Mouse (Mus musculus) cerebellum, postnatal 25 days (tissue): ENCODE data around the gene Ptpdc1.

ENCODE experiments used
- DNase-seq, 2 experiments: peaks; one replicate each; pipeline ENCODE4 v3.0.0; 2021; ENCODE audit warnings: mixed read lengths in 2 of 2

The Ptpdc1 gene

GRCm38 (mm10) chr13:48653788-48654770 is 28.6 kb upstream of the Ptpdc1 start:
- peak; percentile 83 to 90 for DNase-seq

DNA sequence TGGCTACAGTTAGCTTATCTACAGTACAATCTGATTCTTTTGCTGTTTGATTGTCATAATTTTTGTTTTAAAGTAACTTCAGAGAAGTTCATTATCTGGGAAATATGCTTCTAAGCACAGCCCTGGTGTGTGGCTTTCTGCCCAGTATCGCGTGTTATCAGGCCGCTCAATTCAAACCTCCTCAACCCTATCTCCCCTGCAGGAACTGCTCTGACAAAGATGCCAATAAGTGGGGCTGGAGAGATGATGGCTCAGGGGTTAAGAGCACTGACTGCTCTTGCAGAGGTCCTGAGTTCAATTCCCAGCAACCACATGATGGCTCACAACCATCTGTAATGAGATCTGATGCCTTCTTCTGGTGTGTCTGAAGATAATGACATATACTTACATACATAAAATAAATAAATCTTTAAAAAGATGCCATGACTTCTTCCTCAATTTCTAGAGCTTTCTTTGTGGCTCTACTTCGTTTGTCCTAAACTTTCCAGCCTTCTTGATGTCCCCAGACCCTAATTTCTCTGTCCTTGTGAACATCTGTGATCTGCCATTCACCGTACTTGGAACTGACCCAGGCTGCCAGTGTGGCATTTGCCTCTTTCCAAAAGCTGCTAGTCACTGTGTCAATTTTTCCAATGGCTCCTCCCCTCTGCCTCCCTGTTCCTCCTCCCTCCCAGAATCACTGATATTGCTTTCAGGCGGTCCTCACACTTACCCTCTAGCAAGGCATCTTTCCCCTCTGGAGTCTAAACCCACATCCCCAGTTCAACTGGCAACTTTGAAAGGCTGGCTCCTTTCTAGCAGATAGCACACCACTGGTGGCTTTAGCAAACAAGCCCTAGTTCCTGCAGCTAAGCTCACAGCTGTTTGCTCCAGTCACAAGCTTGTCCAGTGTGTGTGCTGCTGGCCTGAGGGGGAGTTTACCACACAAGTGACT is 25.9 kb upstream of the Ptpdc1 start:
- DNase-seq, result no peak

GRCm38 (mm10) chr13:48650615-48651014 is 25.2 kb upstream of the Ptpdc1 start:
- peak in 1 of 2 experiments; percentile 32 for DNase-seq

GRCm38 (mm10) chr13:48646696-48647095 is 21.2 kb upstream of the Ptpdc1 start:
- no peak for DNase-seq

GRCm38 (mm10) chr13:48643991-48644390 is 18.5 kb upstream of the Ptpdc1 start:
- no peak for DNase-seq

DNA sequence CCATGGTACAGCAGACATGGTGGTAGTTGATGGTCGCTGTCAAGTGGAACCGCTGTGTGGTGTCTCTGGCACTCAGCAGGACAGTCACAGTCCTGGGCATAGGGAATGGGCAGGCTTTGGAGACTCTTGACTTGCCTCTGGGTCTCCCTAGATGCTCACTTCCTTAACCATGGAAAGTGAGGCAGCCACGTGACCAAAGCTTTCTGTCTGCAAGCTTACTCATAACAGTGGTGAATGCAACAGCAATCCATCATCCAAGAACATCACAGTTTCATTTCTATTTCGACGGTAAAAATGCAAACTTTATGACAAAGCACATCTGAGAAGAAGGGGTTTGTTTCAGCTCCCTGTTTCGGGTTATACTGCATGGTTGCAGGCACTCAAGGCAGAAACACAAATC is 17.6 kb upstream of the Ptpdc1 start:
- no peak for DNase-seq

- DNase-seq, result peak; percentile 56 to 71
Observed at GRCm38 (mm10) chr13:48639570-48639969, 14.1 kb upstream of the Ptpdc1 start.

DNA sequence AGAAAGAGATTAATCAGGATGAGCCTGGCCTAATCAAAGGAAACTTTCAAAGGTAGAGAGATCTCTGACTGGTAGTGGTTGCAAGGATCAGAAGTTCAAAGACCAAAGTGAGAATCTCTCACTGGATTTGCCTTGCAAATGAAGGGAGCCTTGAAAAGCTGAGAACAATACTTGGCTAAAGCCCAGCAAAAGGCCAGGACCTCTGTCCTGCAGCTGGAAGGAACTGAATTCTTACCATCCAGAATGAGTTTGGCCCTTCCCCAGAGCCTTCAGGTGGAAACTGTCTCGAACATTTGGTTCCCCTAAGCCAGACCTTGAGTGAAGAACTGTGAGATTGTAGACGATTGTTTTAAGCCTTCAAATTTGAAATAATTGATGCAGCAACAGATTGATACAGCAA is 12.2 kb upstream of the Ptpdc1 start:
- no peak for DNase-seq

GRCm38 (mm10) chr13:48631691-48632090 is 6.2 kb upstream of the Ptpdc1 start:
- DNase-seq, result no peak

DNA sequence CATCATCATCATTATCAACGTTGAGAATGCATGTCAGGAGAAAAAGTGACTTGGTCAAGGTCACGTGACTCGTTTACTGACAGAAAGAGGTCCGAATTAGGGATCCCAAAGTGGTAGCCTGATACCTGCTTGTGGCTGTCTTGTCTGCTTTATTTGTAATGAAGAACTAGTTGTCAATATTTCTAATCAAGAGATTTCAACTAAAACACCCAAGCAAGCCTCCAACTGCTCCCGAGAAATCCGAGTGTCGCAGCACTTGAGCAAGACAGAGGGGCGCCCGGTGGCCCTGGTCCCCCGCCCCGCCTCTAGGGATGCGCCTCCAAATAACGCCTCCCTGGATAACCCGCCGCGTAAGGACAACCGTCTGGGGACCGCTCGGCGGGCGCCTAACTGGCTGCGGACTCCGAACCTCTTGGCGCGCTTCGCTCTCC is 481 bp downstream of the Ptpdc1 start:
- no peak for DNase-seq

DNA sequence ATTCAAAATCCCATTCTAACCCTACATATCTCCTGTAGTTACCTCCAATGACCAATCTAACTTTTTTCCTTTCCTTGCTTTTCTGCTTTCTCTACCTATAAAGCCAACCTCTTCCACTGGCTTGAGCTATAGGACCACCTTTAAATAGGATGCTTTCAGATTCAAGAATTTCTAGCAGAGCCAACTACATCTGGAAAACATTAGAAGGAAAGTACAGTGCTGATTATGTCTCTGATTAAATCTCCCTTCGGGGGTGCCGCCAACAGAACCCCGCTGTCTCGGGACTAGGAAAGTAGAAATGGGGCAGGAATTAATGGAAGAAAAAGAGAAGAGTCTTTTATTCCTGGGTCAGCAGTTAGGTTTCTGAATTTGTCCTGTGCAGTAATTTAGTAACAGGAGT is 6.6 kb downstream of the Ptpdc1 start:
- no peak for DNase-seq

GRCm38 (mm10) chr13:48617774-48618173 is 7.7 kb downstream of the Ptpdc1 start:
- no peak for DNase-seq

DNA sequence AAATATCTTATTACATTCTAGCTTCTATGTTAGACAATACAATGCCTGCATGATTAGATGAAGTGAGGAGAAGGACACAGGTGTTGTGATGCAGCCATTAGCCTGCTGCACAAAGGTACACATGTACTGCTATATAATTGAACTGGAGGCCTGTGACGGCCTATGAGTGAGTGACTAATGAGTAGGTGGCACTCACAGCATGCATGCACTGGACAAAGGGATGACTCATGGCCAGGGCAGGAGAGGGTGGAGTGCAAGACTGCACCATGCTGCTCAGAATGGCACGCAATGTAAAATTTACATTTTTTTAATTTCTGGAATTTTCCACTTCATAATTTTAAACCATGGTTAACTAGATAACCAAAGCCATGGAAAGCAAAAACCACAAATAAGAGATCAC is 10.9 kb downstream of the Ptpdc1 start:
- DNase-seq, result peak in 1 of 2 experiments; percentile 44

DNA sequence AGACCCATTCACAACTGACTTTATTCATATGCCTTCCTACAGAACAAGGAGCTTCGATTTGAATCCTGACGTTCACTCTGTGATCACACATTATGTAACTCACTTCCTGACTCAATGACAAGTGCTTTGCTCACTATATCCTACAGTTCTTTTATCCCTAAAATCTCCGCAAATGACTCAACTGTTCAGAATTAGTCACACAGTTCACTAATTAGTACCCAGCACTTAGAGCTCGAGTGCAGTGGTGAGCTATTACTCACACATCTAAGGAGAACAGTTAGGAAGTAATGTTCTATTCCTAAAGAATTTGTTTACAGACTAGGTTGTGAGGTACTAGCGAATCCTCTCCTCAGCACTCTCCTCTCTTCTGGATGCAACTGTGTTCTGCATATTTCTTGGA is 16.4 kb downstream of the Ptpdc1 start:
- DNase-seq, result no peak

DNA sequence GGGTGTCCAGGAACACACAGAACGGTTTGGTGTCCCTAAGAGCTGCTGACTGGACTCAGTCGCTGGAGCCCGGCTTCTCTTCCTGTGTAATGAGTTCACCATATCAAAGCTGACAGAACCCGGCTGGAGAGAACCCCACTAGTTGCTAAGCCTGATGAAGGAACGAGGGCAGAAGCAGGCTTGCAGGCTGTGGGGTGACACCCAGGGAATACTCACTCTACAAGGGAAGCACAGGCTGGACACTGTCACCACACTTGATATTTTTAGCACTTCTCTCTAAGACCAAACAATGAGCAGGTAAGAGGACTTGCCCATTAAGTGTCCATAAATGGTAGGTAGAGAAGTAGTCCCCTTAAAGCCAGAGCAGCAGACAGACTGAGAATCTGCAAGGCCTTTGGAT is 20.9 kb downstream of the Ptpdc1 start:
- DNase-seq, result no peak

- no peak for DNase-seq
Observed at GRCm38 (mm10) chr13:48603296-48603695, 22.2 kb downstream of the Ptpdc1 start.

- DNase-seq, result no peak
Observed at GRCm38 (mm10) chr13:48594605-48595004, 30.9 kb downstream of the Ptpdc1 start.

DNA sequence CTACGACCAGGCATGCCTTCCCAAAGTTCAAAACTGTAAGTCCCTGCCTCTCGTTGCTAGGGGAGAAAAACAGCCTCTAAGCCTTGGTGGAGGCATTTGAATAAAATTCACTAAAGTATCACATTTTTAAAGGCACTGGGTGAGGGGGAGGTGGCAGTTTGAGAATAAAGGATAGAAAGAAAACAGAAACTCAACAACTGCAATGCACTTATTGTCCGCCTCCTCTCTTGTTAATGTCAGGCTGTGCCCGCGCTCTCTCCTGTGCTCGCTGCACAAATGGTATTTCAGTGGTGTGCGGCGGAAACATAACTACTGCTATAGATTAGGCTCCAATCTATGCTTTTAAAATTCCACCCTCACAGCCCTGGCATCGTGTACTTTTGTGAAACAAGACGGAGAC is 31.4 kb downstream of the Ptpdc1 start:
- no peak for DNase-seq

DNA sequence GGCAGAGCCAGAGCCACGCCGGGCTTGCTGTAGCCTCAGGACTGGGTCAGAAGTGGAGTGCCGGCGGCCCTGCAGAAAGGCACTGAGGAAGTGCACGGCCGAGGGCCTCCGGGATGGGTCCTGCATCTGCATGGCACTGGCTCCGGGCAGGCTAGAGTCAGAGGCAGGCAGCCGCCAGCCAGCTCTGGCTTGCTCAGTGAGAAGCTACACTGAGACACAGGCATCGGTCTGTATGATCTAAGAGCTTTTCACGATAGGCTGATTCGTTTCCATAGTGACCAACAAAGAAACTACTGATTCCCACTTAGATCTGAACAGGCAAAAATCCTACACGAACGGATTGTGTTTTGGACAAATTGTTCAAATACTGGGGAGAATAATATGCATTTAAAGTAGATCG is 32.3 kb downstream of the Ptpdc1 start:
- DNase-seq, result peak in 1 of 2 experiments; percentile 17

GRCm38 (mm10) chr13:48590743-48591142 is 34.7 kb downstream of the Ptpdc1 start:
- DNase-seq, result no peak

GRCm38 (mm10) chr13:48587354-48587753 is 38.1 kb downstream of the Ptpdc1 start:
- DNase-seq, result no peak

DNA sequence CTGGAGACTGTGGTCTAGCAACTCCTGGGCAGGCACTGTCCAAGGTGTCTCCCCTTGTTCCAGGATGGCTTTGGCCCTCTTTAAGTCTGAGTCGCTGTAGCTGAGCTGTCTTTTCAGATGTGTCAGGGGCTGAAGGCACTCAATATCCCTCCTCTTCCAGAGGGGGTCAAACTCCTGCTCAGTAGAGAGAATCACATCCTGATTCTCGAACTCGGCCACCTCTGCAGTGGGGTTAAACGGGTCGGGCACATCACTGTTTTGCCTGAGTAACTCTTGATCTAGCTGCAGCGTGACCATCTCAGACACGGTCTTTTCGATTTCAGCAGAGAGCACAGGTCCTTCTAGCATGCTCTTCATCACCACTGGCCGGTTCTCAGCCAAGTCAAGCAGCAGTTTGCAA is 39.0 kb downstream of the Ptpdc1 start:
- no peak for DNase-seq

- no peak for DNase-seq
Observed at GRCm38 (mm10) chr13:48585786-48586185, 39.7 kb downstream of the Ptpdc1 start.
